In genomic region chr14:121149984-121150383, GRCm38 (mm10) we compare ENCODE assay signal across 17 mouse cellular contexts.
"Had no signal": no experiment of that assay in that cellular context is flagged by ENCODE, and none has a peak within 500 bp of the region (broad histone marks: within the 10 kb centered on the region; RNA-seq: fewer than 3 reads in every experiment).

No protein-coding gene starts in this region.

- H3K4me3 ChIP-seq: midbrain, embryonic 12.5 days; neural tube, embryonic 12.5 days had no signal

- H3K36me3 ChIP-seq: midbrain, embryonic 12.5 days; neural tube, embryonic 12.5 days had no signal

- H3K4me2 ChIP-seq: lung, embryonic 14.5 days; midbrain, embryonic 12.5 days; neural tube, embryonic 12.5 days had no signal

- ATAC-seq: midbrain, embryonic 16.5 days had no signal

- H3K27me3 ChIP-seq: neural tube, embryonic 12.5 days had no signal

- DNase-seq: lung, adult 18-20 months; lung, embryonic 14.5 days; lung, postnatal 10 days; lung, postnatal 4 days; midbrain, embryonic 14.5 days; retina, postnatal 1 day; right cerebral cortex, adult 18-20 months; right cerebral cortex, postnatal 25 days; right cerebral cortex, postnatal 4 days; spleen, adult 18-20 months; thymus, adult 18-20 months; thymus, postnatal 14 days; thymus, postnatal 36 days had no signal

- H3K27ac ChIP-seq: liver, embryonic 14.5 days; midbrain, embryonic 12.5 days; neural tube, embryonic 12.5 days had no signal

- H3K9me3 ChIP-seq: midbrain, embryonic 12.5 days; neural tube, embryonic 12.5 days had no signal

- H3K9ac ChIP-seq: liver, embryonic 14.5 days; lung, embryonic 14.5 days; midbrain, embryonic 12.5 days; neural tube, embryonic 12.5 days had no signal
